Mouse (Mus musculus): Measurements from ENCODE around the gene Fbxw4. TPM values are rescaled to one million over a fixed set of nuclear protein-coding genes. Genes with fewer than 3 reads are reported as not detected.
"Not testable (repeated sequence)": the region's sequence is repeated elsewhere in the genome, so short reads cannot be mapped to it uniquely, and the experiment has no call there.

Fbxw4 gene
- polyA plus RNA-seq, 1 experiment from 2014 or later = 3.2 TPM

DNA sequence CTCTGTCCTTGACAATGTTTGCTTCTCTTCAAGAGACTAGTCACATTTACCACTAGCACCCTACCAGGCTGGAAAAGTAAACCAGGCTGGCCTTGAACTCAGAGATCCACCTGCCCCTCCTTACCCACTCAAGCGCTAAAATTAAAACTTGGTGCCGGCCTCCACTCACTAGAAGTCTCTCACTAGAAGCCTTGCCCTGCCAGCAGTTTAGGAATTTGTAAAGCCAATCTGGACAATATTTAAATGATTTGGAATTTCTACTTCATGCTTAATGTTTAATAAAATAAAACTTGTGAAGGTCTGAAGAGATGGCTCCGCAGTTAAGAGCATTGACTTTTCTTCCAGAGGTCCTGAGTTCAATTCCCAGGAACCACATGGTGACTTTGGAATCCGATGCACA is 10.3 kb downstream of the Fbxw4 start:
- Histone ChIP-seq H3K9me3 (ENCODE audit: control insufficient read depth, low read length) (no peaks in the 10 kb centered on the region), H3K4me1 (ENCODE audit: control insufficient read depth, insufficient read depth, low read length) (0 out of 2 replicates have a peak, but pooled peaks cover 3% of the 10 kb centered on the region), H3K27me3 (ENCODE audit: control insufficient read depth, insufficient read depth, low read length) (no peaks in the 10 kb centered on the region), H3K27ac (ENCODE audit: low read depth, low read length) (no peak overlapping the region), H3K9ac (ENCODE audit: low read length) (no peak overlapping the region), H3K4me2 (no peak overlapping the region), H3K4me3 (ENCODE audit: low read depth, low read length) (no peak overlapping the region), H3K36me3 (ENCODE audit: control insufficient read depth, insufficient read depth, low read length) (no peaks in the 10 kb centered on the region)
- ATAC-seq (ENCODE audit: low FRiP score) (no peak), DNase-seq (ENCODE audit: low spot score, missing footprints) (no peak)
- 84% methylated on average over 4 of the region's 4 CpGs for WGBS

GRCm38 (mm10) chr19:45648469-45648868 is 11.6 kb downstream of the Fbxw4 start:
- not testable (repeated sequence) for H3K4me1 ChIP-seq (ENCODE audit: control insufficient read depth, insufficient read depth, low read length); H3K36me3 ChIP-seq (ENCODE audit: control insufficient read depth, insufficient read depth, low read length); H3K9me3 ChIP-seq (ENCODE audit: control insufficient read depth, low read length); ATAC-seq (ENCODE audit: low FRiP score); H3K4me3 ChIP-seq (ENCODE audit: low read depth, low read length); H3K27me3 ChIP-seq (ENCODE audit: control insufficient read depth, insufficient read depth, low read length); H3K4me2 ChIP-seq; H3K27ac ChIP-seq (ENCODE audit: low read depth, low read length); H3K9ac ChIP-seq (ENCODE audit: low read length)
- DNase-seq (ENCODE audit: low spot score, missing footprints) = peak; percentile 19
- WGBS = 92% methylated on average over 6 of the region's 6 CpGs

GRCm38 (mm10) chr19:45646866-45647265 is 13.2 kb downstream of the Fbxw4 start:
- peak; percentile 57 for DNase-seq (ENCODE audit: low spot score, missing footprints)
- H3K27me3 ChIP-seq (ENCODE audit: control insufficient read depth, insufficient read depth, low read length) = no peaks in the 10 kb centered on the region
- H3K36me3 ChIP-seq (ENCODE audit: control insufficient read depth, insufficient read depth, low read length) = no peaks in the 10 kb centered on the region
- no peak overlapping the region for H3K4me3 ChIP-seq (ENCODE audit: low read depth, low read length)
- no peak overlapping the region for H3K9ac ChIP-seq (ENCODE audit: low read length)
- no peak for ATAC-seq (ENCODE audit: low FRiP score)
- no peak overlapping the region for H3K4me2 ChIP-seq
- H3K9me3 ChIP-seq (ENCODE audit: control insufficient read depth, low read length) = no peaks in the 10 kb centered on the region
- H3K27ac ChIP-seq (ENCODE audit: low read depth, low read length) = no peak overlapping the region
- no peaks in the 10 kb centered on the region for H3K4me1 ChIP-seq (ENCODE audit: control insufficient read depth, insufficient read depth, low read length)
- 77% methylated on average over 4 of the region's 4 CpGs for WGBS

DNA sequence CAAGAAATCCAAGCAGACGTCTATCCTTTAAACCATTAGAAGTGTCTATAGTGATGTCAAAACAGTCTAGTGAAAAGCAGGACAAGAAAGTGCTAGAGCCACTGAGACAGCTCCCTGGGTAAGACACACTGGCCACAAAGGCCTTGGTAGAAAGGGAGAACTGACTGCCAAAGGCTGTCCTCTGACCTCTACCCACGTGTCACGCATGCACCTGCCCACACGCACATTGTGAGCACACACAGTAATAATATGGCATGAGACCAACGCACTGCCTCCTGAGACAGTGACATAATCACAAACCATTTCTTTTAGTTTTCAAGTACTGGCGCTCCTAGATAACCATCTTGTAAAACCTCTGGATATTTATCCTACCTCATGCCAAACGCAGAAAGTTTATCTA is 19.4 kb downstream of the Fbxw4 start:
- Histone ChIP-seq H3K4me3 (ENCODE audit: low read depth, low read length) (no peak overlapping the region), H3K9me3 (ENCODE audit: control insufficient read depth, low read length) (no peaks in the 10 kb centered on the region), H3K27me3 (ENCODE audit: control insufficient read depth, insufficient read depth, low read length) (no peaks in the 10 kb centered on the region), H3K4me1 (ENCODE audit: control insufficient read depth, insufficient read depth, low read length) (no peaks in the 10 kb centered on the region), H3K27ac (ENCODE audit: low read depth, low read length) (no peak overlapping the region), H3K4me2 (no peak overlapping the region), H3K36me3 (ENCODE audit: control insufficient read depth, insufficient read depth, low read length) (no peaks in the 10 kb centered on the region), H3K9ac (ENCODE audit: low read length) (no peak overlapping the region)
- ATAC-seq (ENCODE audit: low FRiP score) = no peak
- no peak for DNase-seq (ENCODE audit: low spot score, missing footprints)
- WGBS = 89% methylated on average over 7 of the region's 7 CpGs

- Histone ChIP-seq H3K27me3 (ENCODE audit: control insufficient read depth, insufficient read depth, low read length) (no peaks in the 10 kb centered on the region), H3K4me1 (ENCODE audit: control insufficient read depth, insufficient read depth, low read length) (no peaks in the 10 kb centered on the region), H3K36me3 (ENCODE audit: control insufficient read depth, insufficient read depth, low read length) (no peaks in the 10 kb centered on the region), H3K9me3 (ENCODE audit: control insufficient read depth, low read length) (no peaks in the 10 kb centered on the region), H3K4me2 (no peak overlapping the region), H3K27ac (ENCODE audit: low read depth, low read length) (no peak overlapping the region), H3K4me3 (ENCODE audit: low read depth, low read length) (no peak overlapping the region), H3K9ac (ENCODE audit: low read length) (no peak overlapping the region)
- ATAC-seq (ENCODE audit: low FRiP score) (no peak), DNase-seq (ENCODE audit: low spot score, missing footprints) (no peak)
- 68% methylated on average over 5 of the region's 5 CpGs for WGBS
These were observed 24.2 kb downstream of the Fbxw4 start for GRCm38 (mm10) chr19:45635960-45636359.

- H3K27me3 ChIP-seq (ENCODE audit: control insufficient read depth, insufficient read depth, low read length) = no peaks in the 10 kb centered on the region
These were observed 28.5 kb downstream of the Fbxw4 start for GRCm38 (mm10) chr19:45631584-45631983.

GRCm38 (mm10) chr19:45630953-45631352 is 29.2 kb downstream of the Fbxw4 start:
- Histone ChIP-seq H3K4me2 (no peak overlapping the region), H3K4me1 (ENCODE audit: control insufficient read depth, insufficient read depth, low read length) (no peaks in the 10 kb centered on the region), H3K9ac (ENCODE audit: low read length) (no peak overlapping the region), H3K9me3 (ENCODE audit: control insufficient read depth, low read length) (no peaks in the 10 kb centered on the region), H3K27ac (ENCODE audit: low read depth, low read length) (no peak overlapping the region), H3K27me3 (ENCODE audit: control insufficient read depth, insufficient read depth, low read length) (no peaks in the 10 kb centered on the region), H3K4me3 (ENCODE audit: low read depth, low read length) (no peak overlapping the region), H3K36me3 (ENCODE audit: control insufficient read depth, insufficient read depth, low read length) (no peaks in the 10 kb centered on the region)
- DNase-seq (ENCODE audit: low spot score, missing footprints) (no peak), ATAC-seq (ENCODE audit: low FRiP score) (no peak)
- 77% methylated on average over 5 of the region's 5 CpGs for WGBS

More at GRCm38 (mm10) chr19:45631584-45631983, 28.5 kb downstream of the Fbxw4 start:
- no peak overlapping the region for H3K4me2 ChIP-seq
- no peaks in the 10 kb centered on the region for H3K4me1 ChIP-seq (ENCODE audit: control insufficient read depth, insufficient read depth, low read length)
- DNase-seq (ENCODE audit: low spot score, missing footprints) (no peak), ATAC-seq (ENCODE audit: low FRiP score) (no peak)
- no peak overlapping the region for H3K4me3 ChIP-seq (ENCODE audit: low read depth, low read length)
- H3K27ac ChIP-seq (ENCODE audit: low read depth, low read length) = no peak overlapping the region
- 43% methylated on average over 3 of the region's 3 CpGs for WGBS
- H3K36me3 ChIP-seq (ENCODE audit: control insufficient read depth, insufficient read depth, low read length) = no peaks in the 10 kb centered on the region
- no peaks in the 10 kb centered on the region for H3K9me3 ChIP-seq (ENCODE audit: control insufficient read depth, low read length)
- no peak overlapping the region for H3K9ac ChIP-seq (ENCODE audit: low read length)

GRCm38 (mm10) chr19:45629219-45629618 is 30.9 kb downstream of the Fbxw4 start:
- no peaks in the 10 kb centered on the region for H3K27me3 ChIP-seq (ENCODE audit: control insufficient read depth, insufficient read depth, low read length)
- no peaks in the 10 kb centered on the region for H3K4me1 ChIP-seq (ENCODE audit: control insufficient read depth, insufficient read depth, low read length)
- no peak overlapping the region for H3K27ac ChIP-seq (ENCODE audit: low read depth, low read length)
- ATAC-seq (ENCODE audit: low FRiP score) (no peak), DNase-seq (ENCODE audit: low spot score, missing footprints) (no peak)
- WGBS = 96% methylated on average over 3 of the region's 3 CpGs
- H3K4me3 ChIP-seq (ENCODE audit: low read depth, low read length) = no peak overlapping the region
- no peak overlapping the region for H3K4me2 ChIP-seq
- no peak overlapping the region for H3K9ac ChIP-seq (ENCODE audit: low read length)
- H3K9me3 ChIP-seq (ENCODE audit: control insufficient read depth, low read length) = no peaks in the 10 kb centered on the region
- no peaks in the 10 kb centered on the region for H3K36me3 ChIP-seq (ENCODE audit: control insufficient read depth, insufficient read depth, low read length)

- H3K4me1 ChIP-seq (ENCODE audit: control insufficient read depth, insufficient read depth, low read length) = no peaks in the 10 kb centered on the region
- ATAC-seq (ENCODE audit: low FRiP score) (no peak), DNase-seq (ENCODE audit: low spot score, missing footprints) (no peak)
- H3K4me2 ChIP-seq = no peak overlapping the region
- 63% methylated on average over 6 of the region's 6 CpGs for WGBS
- H3K9ac ChIP-seq (ENCODE audit: low read length) = no peak overlapping the region
- H3K27ac ChIP-seq (ENCODE audit: low read depth, low read length) = no peak overlapping the region
- H3K36me3 ChIP-seq (ENCODE audit: control insufficient read depth, insufficient read depth, low read length) = no peaks in the 10 kb centered on the region
- H3K4me3 ChIP-seq (ENCODE audit: low read depth, low read length) = no peak overlapping the region
- no peaks in the 10 kb centered on the region for H3K27me3 ChIP-seq (ENCODE audit: control insufficient read depth, insufficient read depth, low read length)
- no peaks in the 10 kb centered on the region for H3K9me3 ChIP-seq (ENCODE audit: control insufficient read depth, low read length)
These were observed 31.5 kb downstream of the Fbxw4 start for GRCm38 (mm10) chr19:45628649-45629048.

- Histone ChIP-seq H3K27ac (ENCODE audit: low read depth, low read length) (no peak overlapping the region), H3K4me2 (no peak overlapping the region), H3K9me3 (ENCODE audit: control insufficient read depth, low read length) (no peaks in the 10 kb centered on the region), H3K9ac (ENCODE audit: low read length) (no peak overlapping the region), H3K4me1 (ENCODE audit: control insufficient read depth, insufficient read depth, low read length) (no peaks in the 10 kb centered on the region), H3K4me3 (ENCODE audit: low read depth, low read length) (no peak overlapping the region), H3K27me3 (ENCODE audit: control insufficient read depth, insufficient read depth, low read length) (no peaks in the 10 kb centered on the region), H3K36me3 (ENCODE audit: control insufficient read depth, insufficient read depth, low read length) (no peaks in the 10 kb centered on the region)
- WGBS = 36% methylated on average over 3 of the region's 3 CpGs
- DNase-seq (ENCODE audit: low spot score, missing footprints) (no peak), ATAC-seq (ENCODE audit: low FRiP score) (no peak)
These were observed 33.1 kb downstream of the Fbxw4 start for GRCm38 (mm10) chr19:45627036-45627435.

Data from midbrain, embryonic 11.5 days (tissue).